Mouse (Mus musculus): ENCODE measurements around the gene Snrpf.

- peak; percentile 88 for TF ChIP-seq CTCF (IDR thresholded peaks at IDR 0.05; ENCODE audit: low read depth)
- TF ChIP-seq EP300 (optimal IDR thresholded peaks at IDR 0.05) = no peak
These were observed 4.5 kb upstream of the Snrpf start for GRCm38 (mm10) chr10:93594022-93594482.
